Mouse (Mus musculus) myocyte (in vitro differentiated cells): ENCODE measurements around the gene Synj2.

ENCODE experiments used
- MAX ChIP-seq: IDR thresholded peaks from one replicate; pipeline ENCODE4 v1.6.1; 2011; ENCODE audit warnings: low read depth, mild to moderate bottlenecking, control low read depth
- MYOD1 ChIP-seq, 3 experiments: IDR thresholded peaks; one replicate each; pipeline ENCODE4 v1.6.1; 2011; ENCODE audit warnings: control low read depth in 2 of 3, low read depth in 2 of 3, mild to moderate bottlenecking in 2 of 3, moderate library complexity in 1 of 3; ENCODE audit not compliant: insufficient read length in 2 of 3, control insufficient read depth in 1 of 3
- MYOG ChIP-seq, 3 experiments: IDR thresholded peaks; one replicate each; pipeline ENCODE4 v1.6.1; 2011; ENCODE audit warnings: control low read depth in 2 of 3, low read depth in 2 of 3, mild to moderate bottlenecking in 2 of 3; ENCODE audit not compliant: insufficient read length in 2 of 3, control insufficient read depth in 1 of 3, insufficient read depth in 1 of 3
- POLR2A ChIP-seq: IDR thresholded peaks from one replicate; pipeline ENCODE4 v1.6.1; 2011; ENCODE audit warnings: low read depth, mild to moderate bottlenecking, control low read depth, moderate library complexity; ENCODE audit not compliant: insufficient read length
- USF1 ChIP-seq: IDR thresholded peaks from one replicate; pipeline ENCODE4 v1.6.1; 2011; ENCODE audit warnings: low read depth, mild to moderate bottlenecking, control low read depth, moderate library complexity

DNA sequence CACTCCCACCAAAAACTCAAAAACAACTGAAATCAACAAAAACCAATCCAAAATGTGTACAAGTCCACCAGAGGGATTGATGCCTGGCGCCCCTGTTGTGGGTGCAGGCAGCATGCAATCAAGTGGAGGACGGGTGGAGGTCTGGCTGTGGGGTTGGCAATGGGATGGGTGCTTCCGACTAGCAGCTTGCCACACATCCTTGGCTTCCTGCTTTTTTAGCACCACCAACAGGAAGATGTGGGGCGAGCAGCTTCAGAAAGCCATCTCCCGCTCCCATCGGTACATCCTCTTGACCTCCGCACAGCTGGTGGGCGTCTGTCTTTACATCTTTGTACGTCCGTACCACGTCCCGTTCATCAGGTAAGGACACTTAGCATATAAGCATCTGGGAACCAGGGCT is 76.2 kb downstream of the Synj2 start:
- no peak for TF ChIP-seq POLR2A
- TF ChIP-seq USF1 = no peak
- TF ChIP-seq MYOG (IDR thresholded peaks at IDR 0.05; ENCODE audit: control insufficient read depth in 1 of 3, insufficient read depth in 1 of 3, insufficient read length in 2 of 3, low read depth in 2 of 3) = no peak
- no peak for TF ChIP-seq MAX
- TF ChIP-seq MYOD1 (IDR thresholded peaks at IDR 0.05; ENCODE audit: control insufficient read depth in 1 of 3, insufficient read length in 2 of 3, low read depth in 2 of 3) = no peak
